In the genomic region with DNA sequence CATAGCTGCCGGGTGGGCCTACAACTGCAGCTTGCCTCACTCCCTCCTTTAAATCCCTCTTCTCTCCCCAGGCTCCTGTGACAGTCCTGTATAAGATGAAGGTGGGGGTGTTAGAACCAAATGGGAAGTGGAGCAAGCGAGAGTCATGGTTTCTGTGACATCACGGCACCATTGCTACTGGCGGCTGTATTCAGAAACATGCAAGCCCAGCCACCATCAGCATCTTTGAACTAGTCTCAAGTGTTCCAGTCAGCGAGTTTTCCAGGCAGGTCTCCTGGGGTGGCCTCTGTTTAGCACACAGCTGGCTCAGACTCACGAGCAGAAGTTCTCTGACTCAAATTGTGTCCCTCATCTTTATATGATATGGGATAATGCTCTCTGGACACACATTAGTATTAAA, we compare ENCODE assay signal across 1 mouse cellular context.
TF ChIP-seq lines count a peak whose summit lies in the region.

No protein-coding gene starts in this region.

TF ChIP-seq in CH12.LX, 34 proteins besides CTCF, POLR2A, EP300 and RAD21 (continued from another document):
- TF ChIP-seq USF1 (IDR thresholded peaks at IDR 0.05; ENCODE audit: low read depth, low read length) (no peak), MEF2A (IDR thresholded peaks at IDR 0.05; ENCODE audit: borderline replicate concordance, low read depth, low read length) (no peak), ETS1 (conservative IDR thresholded peaks at IDR 0.05; ENCODE audit: low read depth, low read length) (peak; percentile 80), CHD1 (IDR thresholded peaks at IDR 0.05; ENCODE audit: low read depth, low read length) (no peak), POLR2AphosphoS2 (IDR thresholded peaks at IDR 0.05; ENCODE audit: low read depth, low read length) (no peak), BHLHE40 (IDR thresholded peaks at IDR 0.05; ENCODE audit: low read depth, low read length) (peak; percentile 69), USF2 (conservative IDR thresholded peaks at IDR 0.05; ENCODE audit: low read depth, low read length) (no peak), UBTF (IDR thresholded peaks at IDR 0.05; ENCODE audit: low read depth, low read length) (no peak), E2F4 (IDR thresholded peaks at IDR 0.05; ENCODE audit: insufficient replicate concordance, low read depth, low read length) (no peak), JUN (IDR thresholded peaks at IDR 0.05; ENCODE audit: insufficient read depth, low read depth, low read length) (0 out of 2 replicates have a peak, but pooled peaks have one; percentile 18), ZKSCAN1 (IDR thresholded peaks at IDR 0.05; ENCODE audit: borderline replicate concordance, low read depth, low read length) (no peak)
